Mouse (Mus musculus) activated CD4-positive, CD25-positive, alpha-beta regulatory T cell, adult 4 months (primary cell): ENCODE results near the gene Phrf1. TPM values are rescaled to one million over a fixed set of nuclear protein-coding genes. Genes with fewer than 3 reads are reported as not detected.
A peak's percentile ranks its signal among the peaks of the same experiment; 100 is the strongest.

ENCODE experiments used
- ATAC-seq: one replicate; pipeline ENCODE4 v1.8.0; 2017
- polyA plus RNA-seq, 2 experiments: library from polyadenylated mRNA; unstranded; fragments of 100-300 nt; shearing (Covaris generic); gene quantifications; one replicate each; pipeline ENCODE4 v1.2.1; 2017

Phrf1 gene
- polyA plus RNA-seq, result 10 to 100 TPM; 51.4 to 60.8 TPM

GRCm38 (mm10) chr7:141228279-141229067, at the start of gene Phrf1:
TSS of gene Phrf1 (plus strand) at chr7:141228784.
- ATAC-seq, result peak; percentile 88

GRCm38 (mm10) chr7:141188194-141188593, 40.4 kb upstream of the Phrf1 start:
- no peak for ATAC-seq

GRCm38 (mm10) chr7:141188733-141189132, 39.9 kb upstream of the Phrf1 start:
- no peak for ATAC-seq

GRCm38 (mm10) chr7:141190220-141190619, 38.4 kb upstream of the Phrf1 start:
- ATAC-seq, result no peak

GRCm38 (mm10) chr7:141191036-141191435, 37.5 kb upstream of the Phrf1 start:
- ATAC-seq, result no peak

GRCm38 (mm10) chr7:141191796-141192685, 36.5 kb upstream of the Phrf1 start:
- ATAC-seq, result no peak

- ATAC-seq, result no peak
Observed at GRCm38 (mm10) chr7:141192776-141193347, 35.7 kb upstream of the Phrf1 start.

GRCm38 (mm10) chr7:141193348-141193856, 35.2 kb upstream of the Phrf1 start:
- no peak for ATAC-seq

GRCm38 (mm10) chr7:141193948-141194347, 34.6 kb upstream of the Phrf1 start, which contains the start of the genes Hras and Lrrc56:
TSS of gene Hras (minus strand) at chr7:141194005.
TSS of gene Lrrc56 (plus strand) at chr7:141194157.
- peak; percentile 95 for ATAC-seq

- no peak for ATAC-seq
Observed at GRCm38 (mm10) chr7:141194409-141194808, 34.2 kb upstream of the Phrf1 start.

GRCm38 (mm10) chr7:141194830-141195229, 33.8 kb upstream of the Phrf1 start:
- peak; percentile 61 for ATAC-seq

- ATAC-seq, result no peak
Observed at GRCm38 (mm10) chr7:141195754-141196153, 32.8 kb upstream of the Phrf1 start.

- no peak for ATAC-seq
Observed at GRCm38 (mm10) chr7:141196619-141197282, 31.8 kb upstream of the Phrf1 start.

GRCm38 (mm10) chr7:141198121-141198520, 30.5 kb upstream of the Phrf1 start:
- no peak for ATAC-seq

GRCm38 (mm10) chr7:141204546-141204945, 24.0 kb upstream of the Phrf1 start:
- no peak for ATAC-seq

- no peak for ATAC-seq
Observed at GRCm38 (mm10) chr7:141205504-141205903, 23.1 kb upstream of the Phrf1 start.

GRCm38 (mm10) chr7:141206182-141206937, 22.2 kb upstream of the Phrf1 start:
- no peak for ATAC-seq

GRCm38 (mm10) chr7:141209526-141209925, 19.1 kb upstream of the Phrf1 start:
- no peak for ATAC-seq

- no peak for ATAC-seq
Observed at GRCm38 (mm10) chr7:141210137-141210536, 18.4 kb upstream of the Phrf1 start.

- ATAC-seq, result no peak
Observed at GRCm38 (mm10) chr7:141210606-141211131, 17.9 kb upstream of the Phrf1 start.

GRCm38 (mm10) chr7:141213133-141213532, 15.5 kb upstream of the Phrf1 start:
- ATAC-seq, result no peak
